Mouse (Mus musculus) frontal cortex, postnatal 36 days (tissue): ENCODE results near the gene Ace3.

Experiments used
- DNase-seq, 2 experiments: peaks; one replicate each; pipeline ENCODE4 v3.0.0; 2022; ENCODE audit warnings: low spot score in 2 of 2

Ace3 gene

DNA sequence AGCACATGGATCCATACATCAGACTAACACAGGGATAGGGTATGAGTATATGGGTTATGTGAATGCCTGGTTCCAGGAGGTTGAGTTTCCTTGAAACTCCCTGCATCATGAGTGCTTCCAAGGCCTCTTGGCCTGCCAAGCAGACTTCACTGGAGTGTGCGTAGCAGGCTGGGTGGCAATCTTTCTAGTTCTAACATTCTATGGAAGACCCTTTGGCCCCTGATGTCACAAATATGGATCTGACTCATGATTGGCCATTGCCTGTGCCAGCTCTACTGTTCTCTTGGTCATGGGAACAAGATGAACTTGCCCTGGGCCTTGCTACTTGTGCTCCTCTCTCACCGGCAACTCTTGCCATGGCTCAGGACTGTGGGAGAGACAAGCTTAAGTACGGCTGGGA, at the start of gene Ace3:
Gene Ace3 (plus strand): TSS at position 301 of the 400 bp plus-strand sequence.
- no peak for DNase-seq

DNA sequence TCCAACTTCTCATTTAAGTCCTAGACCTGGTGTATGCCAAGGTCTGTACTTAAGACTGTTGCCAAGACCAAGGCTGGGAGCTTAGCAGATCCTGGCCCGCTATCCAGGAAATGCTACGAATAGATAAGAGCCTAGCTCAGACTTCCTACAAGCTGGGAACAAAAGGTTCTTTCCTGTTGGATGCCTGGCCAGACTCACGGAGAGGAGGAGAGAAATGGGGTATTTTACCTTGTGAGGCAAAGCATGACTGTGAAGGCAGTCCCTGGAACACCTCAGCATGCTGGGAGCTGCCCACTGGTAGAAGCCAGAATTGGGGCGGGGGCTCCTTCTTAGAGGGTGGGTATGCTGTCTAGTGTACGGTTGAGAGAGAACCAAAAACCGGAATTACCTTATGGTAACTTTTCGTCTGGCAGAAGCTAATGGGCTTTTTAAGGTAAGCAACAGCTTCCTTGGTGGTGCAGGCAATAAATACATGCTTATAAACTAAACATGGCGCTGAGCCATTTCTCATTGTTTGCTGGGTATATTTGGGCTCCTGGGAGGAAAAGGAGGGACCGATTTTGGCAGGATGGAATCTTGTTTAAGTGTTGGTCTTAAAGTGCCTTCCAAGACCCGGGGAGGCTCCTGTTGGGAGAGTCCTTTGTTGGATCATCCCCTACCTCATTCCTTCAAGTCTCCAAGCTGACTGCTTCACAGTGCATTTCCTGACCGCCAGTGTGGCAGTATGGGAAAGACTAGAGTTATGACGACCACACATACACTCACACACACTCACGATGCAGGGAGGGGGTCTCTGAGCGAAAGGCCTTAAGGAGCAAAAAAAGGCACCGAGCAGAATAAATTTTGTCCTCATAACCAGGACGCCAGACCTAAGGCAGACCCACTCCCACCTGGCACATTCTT, 49.5 kb upstream of the Ace3 start:
- DNase-seq: no peak

- no peak for DNase-seq
Observed at GRCm38 (mm10) chr11:105946694-105947154, 47.8 kb upstream of the Ace3 start.

DNA sequence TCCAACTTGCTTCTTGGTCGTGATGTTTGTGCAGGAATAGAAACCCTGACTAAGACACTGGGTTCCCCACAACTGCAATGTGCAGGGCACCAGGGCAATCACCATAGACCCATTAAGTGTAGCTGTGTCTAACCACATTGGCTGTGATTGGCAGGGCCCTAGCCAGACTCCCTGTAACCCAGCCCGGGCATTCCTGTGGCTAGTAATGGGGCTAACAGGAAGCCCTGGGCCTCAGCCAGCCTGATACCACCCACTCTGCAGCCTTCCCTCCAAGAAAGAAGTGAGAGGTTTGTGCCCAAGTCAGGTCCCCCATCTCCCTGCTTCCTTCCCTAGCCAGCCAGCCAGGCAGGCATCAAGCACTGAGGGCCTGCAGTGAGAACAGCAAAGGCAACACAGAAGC, 46.2 kb upstream of the Ace3 start:
- DNase-seq: no peak

DNA sequence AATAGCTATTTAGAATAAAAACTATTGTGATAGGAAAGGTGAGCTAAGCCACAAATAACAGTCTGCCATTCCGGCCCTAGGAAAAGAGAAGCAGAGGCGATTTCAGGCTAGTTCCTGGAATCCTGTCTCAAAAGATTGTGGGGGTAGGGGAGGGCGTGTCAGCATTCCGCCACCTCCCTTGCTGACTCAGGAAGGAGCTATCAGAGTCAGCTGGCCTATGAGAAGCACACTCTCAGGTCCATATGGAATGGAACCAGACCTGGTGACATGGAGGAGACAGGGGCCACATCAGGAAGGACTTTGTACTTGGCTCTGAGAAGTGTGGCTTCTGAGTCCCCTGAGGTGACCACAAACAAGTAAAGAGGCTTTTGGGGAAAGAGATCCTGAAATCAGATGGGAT, 44.0 kb upstream of the Ace3 start:
- DNase-seq: no peak

- DNase-seq: no peak
Observed at GRCm38 (mm10) chr11:105951601-105952044, 42.9 kb upstream of the Ace3 start.

GRCm38 (mm10) chr11:105952111-105952510, 42.4 kb upstream of the Ace3 start:
- no peak for DNase-seq

DNA sequence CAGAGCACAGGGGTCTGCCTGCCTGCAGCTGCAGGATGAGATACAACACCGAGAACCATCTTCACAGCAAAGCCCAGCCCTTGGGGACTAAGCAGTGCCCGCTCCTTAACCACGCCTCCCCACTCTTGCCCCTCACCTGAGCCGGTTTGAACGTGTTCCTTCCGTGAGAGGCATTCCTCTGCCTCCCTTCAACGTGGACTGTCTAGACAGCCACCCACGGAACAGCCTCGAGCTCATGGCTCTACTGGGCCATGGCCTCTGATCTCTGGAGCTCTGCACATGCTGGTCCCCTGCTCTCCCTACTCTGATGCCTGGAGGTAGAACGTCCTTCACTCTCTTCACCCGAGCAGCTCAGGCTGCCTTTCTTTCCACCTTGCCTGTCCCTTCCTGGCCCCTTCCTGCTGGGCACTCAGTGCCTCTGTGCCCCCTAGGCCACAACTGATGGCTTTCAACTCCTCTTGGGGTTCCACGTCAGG, 41.5 kb upstream of the Ace3 start, which contains the start of gene Cyb561:
Gene Cyb561 (minus strand): TSS at position 426 of the 476 bp plus-strand sequence.
- no peak for DNase-seq

- no peak for DNase-seq
Observed at GRCm38 (mm10) chr11:105953402-105953801, 41.1 kb upstream of the Ace3 start.

DNA sequence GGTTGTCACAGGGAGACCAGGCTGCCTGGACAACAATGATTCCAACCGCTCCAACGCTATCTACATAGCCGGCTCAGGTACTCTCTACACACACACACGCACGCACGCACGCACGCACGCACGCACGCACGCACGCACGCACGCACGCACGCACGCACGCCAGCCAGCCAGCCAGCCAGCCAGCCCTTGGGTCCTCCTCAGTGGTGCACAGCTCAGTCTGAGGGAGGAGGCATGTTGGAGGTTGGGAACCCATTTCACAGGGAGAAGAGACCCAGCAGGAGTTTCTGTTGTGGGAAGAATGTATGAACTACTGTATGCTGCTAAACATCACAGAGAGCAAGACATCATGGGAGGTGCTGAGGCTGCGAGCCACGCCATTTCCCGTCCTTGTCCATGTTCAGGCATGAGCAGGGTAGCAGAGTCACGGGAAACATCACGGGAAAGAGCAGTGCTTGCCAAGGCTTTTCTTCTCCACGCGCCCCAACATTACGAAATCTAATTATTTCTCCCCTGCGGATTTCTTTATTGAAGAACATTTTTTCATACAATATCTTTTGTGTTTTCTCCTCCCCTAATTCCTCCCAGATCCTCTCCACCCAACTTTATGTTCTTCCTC, 38.6 kb upstream of the Ace3 start:
- DNase-seq: no peak

DNA sequence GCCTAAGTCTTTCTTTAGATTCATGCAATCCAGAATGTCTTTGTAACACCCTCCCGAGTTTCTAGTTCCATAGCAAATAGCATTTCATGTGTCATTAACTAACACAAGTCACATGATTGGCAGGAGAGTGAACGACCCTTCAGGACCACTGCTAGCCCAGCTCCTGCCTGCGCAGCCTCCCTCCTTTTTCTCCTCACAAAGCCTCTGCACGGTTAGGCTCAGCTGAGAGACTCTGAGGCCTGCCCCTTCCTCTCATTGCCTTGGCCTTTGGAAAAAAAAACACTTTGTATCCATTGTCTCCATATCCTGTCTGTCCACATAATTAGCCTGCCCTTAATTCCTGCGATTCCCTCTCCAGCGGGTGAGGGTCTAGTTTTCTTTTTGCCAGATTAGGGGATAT, 37.0 kb upstream of the Ace3 start:
- no peak for DNase-seq

GRCm38 (mm10) chr11:105958566-105958965, 35.9 kb upstream of the Ace3 start:
- no peak for DNase-seq

GRCm38 (mm10) chr11:105959355-105959754, 35.1 kb upstream of the Ace3 start:
- DNase-seq: peak in 1 of 2 experiments; percentile 59

DNA sequence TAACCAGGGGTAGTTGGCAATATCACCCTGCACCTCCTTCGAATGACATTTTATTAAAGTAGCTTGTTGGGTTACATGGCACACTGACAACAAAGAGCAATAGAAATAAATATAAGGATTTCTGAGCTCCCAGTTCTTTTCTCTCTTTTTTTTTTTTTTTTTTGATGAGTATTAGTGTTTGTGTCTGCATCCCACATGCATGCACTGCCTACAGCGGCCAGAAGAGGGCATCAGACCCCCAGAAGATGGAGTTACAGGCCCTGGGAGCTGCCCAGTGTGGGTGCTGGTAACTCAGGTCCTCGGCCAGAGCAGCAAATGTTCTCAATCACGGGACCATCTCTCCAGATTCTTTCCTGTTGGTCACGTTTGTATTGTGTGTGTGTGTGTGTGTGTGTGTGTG, 29.8 kb upstream of the Ace3 start:
- DNase-seq: no peak

DNA sequence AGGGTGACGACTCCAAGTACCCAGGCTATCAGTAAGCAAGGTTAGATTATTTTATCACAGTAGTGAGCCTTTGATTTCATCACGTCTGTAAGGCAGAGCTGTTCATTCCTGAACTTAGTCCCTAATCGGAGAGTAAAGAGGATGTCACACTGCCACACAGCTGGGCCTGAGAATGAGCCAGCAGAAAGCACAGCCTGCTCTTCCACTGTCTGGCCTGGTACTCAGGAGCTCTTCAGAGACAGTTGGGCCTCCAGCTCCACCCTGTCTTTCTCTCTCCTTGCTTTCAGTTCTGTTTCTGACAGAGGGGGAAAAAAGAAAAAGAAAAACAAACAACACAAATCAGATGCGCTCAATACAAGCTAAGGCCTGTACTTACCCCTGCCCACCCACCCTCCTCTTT, 28.2 kb upstream of the Ace3 start:
- no peak for DNase-seq

GRCm38 (mm10) chr11:105967741-105968574, 26.5 kb upstream of the Ace3 start, which contains the start of gene Ace:
Ace (plus strand) TSS chr11:105967945.
- no peak for DNase-seq

DNA sequence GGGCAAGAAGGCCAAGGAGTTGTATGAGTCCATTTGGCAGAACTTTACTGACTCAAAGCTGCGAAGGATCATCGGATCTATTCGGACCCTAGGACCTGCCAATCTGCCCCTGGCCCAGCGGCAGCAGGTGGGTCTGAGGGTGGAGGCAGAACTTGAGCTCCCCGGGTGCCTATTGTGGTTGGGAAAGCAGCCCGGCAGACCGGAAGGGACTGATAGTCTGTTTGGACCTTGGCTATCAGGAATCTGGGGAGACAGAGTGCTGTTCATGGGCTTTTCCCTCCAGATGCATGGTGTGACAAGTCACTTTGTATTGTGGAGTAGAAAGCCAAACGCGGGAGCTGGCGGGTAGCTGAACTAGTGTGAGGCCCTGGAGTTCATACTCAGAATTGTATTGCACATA, 25.5 kb upstream of the Ace3 start:
- DNase-seq: no peak

DNA sequence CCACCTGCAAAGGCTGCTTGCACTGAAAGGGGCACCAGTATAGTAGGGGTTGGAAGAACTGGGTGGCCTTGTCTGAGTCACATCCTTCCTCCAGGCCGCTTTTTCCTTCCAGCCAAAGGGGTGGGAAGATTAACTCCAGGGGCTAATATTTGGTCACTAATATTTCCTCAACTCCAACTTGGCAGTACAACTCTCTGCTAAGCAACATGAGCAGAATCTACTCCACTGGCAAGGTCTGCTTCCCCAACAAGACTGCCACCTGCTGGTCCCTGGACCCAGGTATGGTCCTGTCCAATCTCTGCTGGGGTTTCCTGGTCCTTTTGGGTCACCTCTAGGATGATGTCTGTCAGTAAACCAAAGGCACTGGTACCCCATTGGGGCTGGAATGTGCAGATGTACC, 25.0 kb upstream of the Ace3 start:
- DNase-seq: no peak

- no peak for DNase-seq
Observed at GRCm38 (mm10) chr11:105974593-105974992, 19.9 kb upstream of the Ace3 start.

- no peak for DNase-seq
Observed at GRCm38 (mm10) chr11:105975050-105975449, 19.4 kb upstream of the Ace3 start.

GRCm38 (mm10) chr11:105975636-105976035, 18.8 kb upstream of the Ace3 start:
- no peak for DNase-seq

- DNase-seq: no peak
Observed at GRCm38 (mm10) chr11:105978232-105978631, 16.2 kb upstream of the Ace3 start.
